Mouse (Mus musculus): ENCODE results near the gene Ccl4.

- TF ChIP-seq CTCF (IDR thresholded peaks at IDR 0.05; ENCODE audit: low read depth, low read length) (no peak), GATA2 (IDR thresholded peaks at IDR 0.05; ENCODE audit: borderline replicate concordance, low read depth, low read length) (no peak), TAL1 (conservative IDR thresholded peaks at IDR 0.05; ENCODE audit: low read depth, low read length) (no peak), POLR2AphosphoS5 (IDR thresholded peaks at IDR 0.05; ENCODE audit: insufficient replicate concordance, low read depth, low read length) (no peak)
Observed at GRCm38 (mm10) chr11:83662204-83662603, at the start of gene Ccl4.

All from G1E (cell line).